Mouse (Mus musculus) Patski (cell line): ENCODE measurements around the gene Hyal3. TPM values are rescaled to one million over a fixed set of nuclear protein-coding genes. Genes with fewer than 3 reads are reported as not detected.

Experiments
- ATAC-seq: fragments of 100-300 bp; one replicate; pipeline ENCODE4 v1.8.0; 2021
- CTCF ChIA-PET: fragments of 350-600 bp; sonication (Branson Sonifier 250); formaldehyde crosslinking; loops from one replicate; lab custom pipeline; 2022; ENCODE audit warnings: inconsistent platforms; lab: Charles Lee
- POLR2A ChIA-PET: fragments of 350-600 bp; sonication (Branson Sonifier 250); formaldehyde crosslinking; loops from one replicate; lab custom pipeline; 2022; ENCODE audit warnings: antibody characterized with exemption, inconsistent platforms; lab: Charles Lee
- DNase-seq: peaks from one replicate; pipeline ENCODE4 v3.0.0-alpha.2; 2011; ENCODE audit warnings: low read depth, low spot score
- H3K27me3 ChIP-seq: fragments of 371-371 bp; one replicate; pipeline ENCODE4 v1.5.1; 2021
- CTCF ChIP-seq: fragments of 100-300 bp; IDR thresholded peaks from one replicate; pipeline ENCODE4 v1.5.1; 2021
- in situ Hi-C: fragments of 300-500 bp; cut with MboI; formaldehyde crosslinking; loops from 3 replicates; pipeline ENCODE4 v1.11.1; 2018; ENCODE audit warnings: low pct_unique_long_range_greater_than_20kb, mixed read lengths
- polyA plus RNA-seq: library from polyadenylated mRNA; unstranded; gene quantifications from one replicate; pipeline ENCODE4 v1.2.3, GENCODE M21; 2021

Gene Hyal3
- polyA plus RNA-seq, 1 experiment from 2014 or later: 1.1 TPM

DNA sequence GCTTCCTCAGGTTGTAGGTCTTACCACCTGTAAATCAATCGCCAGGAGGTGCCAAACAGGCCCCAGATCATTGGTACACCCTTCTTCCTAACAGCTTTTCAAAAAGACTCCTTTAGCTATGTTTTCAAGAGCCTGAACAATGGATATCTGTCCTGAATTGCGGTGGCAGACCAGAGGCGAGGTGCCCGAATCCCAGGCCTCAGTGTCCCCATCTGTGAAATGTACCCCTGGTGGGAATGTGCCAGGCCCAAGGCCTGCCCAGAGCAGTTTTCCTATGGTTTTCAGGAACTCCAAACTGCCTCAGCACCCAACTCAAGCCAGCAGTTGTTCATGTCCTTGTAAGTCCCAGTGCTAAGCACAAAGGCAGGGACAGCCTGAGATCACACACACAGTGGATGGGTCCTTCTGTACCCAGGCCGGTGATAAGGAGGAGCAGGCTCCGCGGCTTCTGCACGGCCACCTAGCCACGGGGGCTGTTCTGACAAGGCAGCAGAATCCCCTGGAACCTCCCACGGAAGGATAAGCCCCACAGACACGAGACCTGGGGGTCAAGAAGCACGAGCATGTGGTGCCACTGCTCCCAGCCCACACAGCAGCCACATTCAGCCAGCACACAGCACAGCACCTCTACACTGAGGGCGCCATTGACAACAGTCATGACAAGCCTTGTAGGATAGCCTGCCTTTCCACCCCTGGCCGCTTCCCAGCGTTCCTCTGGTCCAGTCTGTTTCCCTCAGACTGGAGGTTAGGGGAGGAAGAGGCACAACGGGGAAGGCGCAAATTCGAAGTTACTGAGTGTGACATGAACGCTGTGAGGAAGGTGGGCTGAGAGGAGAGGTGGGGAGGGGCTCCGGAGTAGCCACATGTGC is 47.0 kb downstream of the Hyal3 start:
- H3K27me3 ChIP-seq: no peaks in the 10 kb centered on the region
- in situ Hi-C loops: no loop called here
- POLR2A ChIA-PET: no interaction called here
- TF ChIP-seq CTCF: no peak
- ATAC-seq (no peak), DNase-seq (no peak)
- CTCF ChIA-PET: interaction anchor here (2.0 to 3.8 kb wide), 3 partner anchors 16 to 25 kb away, joined by 6 to 30 read pairs (median 24); no protein-coding TSS in a partner anchor

DNA sequence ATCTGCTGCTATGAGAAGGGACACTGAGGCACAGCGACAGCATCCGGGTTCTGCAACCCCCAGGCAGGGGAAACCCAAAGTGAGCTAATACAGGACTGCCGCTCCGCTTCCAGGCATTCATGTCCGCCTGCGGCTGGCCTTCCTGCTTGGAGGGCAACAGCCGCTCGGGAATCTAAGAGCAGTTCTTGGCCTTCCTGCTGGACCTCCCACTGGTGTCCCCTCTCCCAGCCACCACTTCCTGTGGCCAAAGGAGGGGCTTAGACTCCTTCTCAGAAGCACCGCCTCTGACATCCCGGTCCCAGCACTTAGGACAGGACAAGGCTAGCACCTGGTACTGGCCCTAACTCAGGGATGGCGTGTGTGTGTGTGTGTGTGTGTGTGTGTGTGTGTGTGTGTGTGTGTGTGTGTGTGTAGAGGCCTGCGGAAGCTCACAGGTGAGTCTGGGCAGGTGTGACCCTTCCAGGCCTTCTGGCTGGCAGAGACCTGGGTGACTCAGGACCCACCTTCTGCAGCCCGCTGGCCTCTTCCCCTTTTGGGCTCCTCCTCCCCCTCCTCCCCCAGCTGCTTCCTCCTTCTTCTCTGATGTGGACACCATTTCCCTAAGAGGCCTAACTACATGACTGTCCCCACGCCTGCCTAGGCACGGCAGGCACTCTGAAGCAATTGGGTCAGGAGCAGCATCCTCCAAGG is 48.2 kb downstream of the Hyal3 start:
- POLR2A ChIA-PET: interaction anchor here (0.5 to 0.6 kb wide), 2 partner anchors 78 to 239 kb away, joined by 3 to 5 read pairs; no protein-coding TSS in a partner anchor
- in situ Hi-C loops: no loop called here
- H3K27me3 ChIP-seq: no peaks in the 10 kb centered on the region
- no peak for TF ChIP-seq CTCF
- CTCF ChIA-PET: interaction anchor here (1.3 to 2.8 kb wide), 2 partner anchors 16 to 26 kb away, joined by 3 to 19 read pairs; no protein-coding TSS in a partner anchor
- DNase-seq: no peak
- ATAC-seq: no peak

DNA sequence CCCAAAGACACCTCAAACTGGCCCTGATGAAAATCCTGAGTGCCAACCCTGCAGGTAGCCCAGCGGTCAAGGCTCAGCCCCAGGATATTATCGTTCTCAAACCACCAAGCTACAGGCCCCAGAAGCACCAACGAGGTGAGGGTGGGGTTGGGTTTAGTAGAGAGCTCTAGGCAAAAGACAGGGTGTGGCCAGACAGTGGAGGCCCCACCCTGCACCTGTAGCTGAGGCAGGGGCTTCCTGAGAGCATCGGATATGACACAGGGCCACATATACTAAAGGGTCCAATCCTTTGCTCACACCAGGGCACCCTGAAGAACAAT is 48.8 kb downstream of the Hyal3 start:
- ChIA-PET POLR2A (interaction anchor here (0.5 to 0.6 kb wide), 2 partner anchors 78 to 240 kb away, joined by 3 to 5 read pairs; no protein-coding TSS in a partner anchor), CTCF (interaction anchor here (0.9 to 2.8 kb wide), 6 partner anchors 10 to 27 kb away, joined by 3 to 19 read pairs (median 6); no protein-coding TSS in a partner anchor)
- TF ChIP-seq CTCF: no peak
- DNase-seq (no peak), ATAC-seq (no peak)
- in situ Hi-C loops: no loop called here
- no peaks in the 10 kb centered on the region for H3K27me3 ChIP-seq

DNA sequence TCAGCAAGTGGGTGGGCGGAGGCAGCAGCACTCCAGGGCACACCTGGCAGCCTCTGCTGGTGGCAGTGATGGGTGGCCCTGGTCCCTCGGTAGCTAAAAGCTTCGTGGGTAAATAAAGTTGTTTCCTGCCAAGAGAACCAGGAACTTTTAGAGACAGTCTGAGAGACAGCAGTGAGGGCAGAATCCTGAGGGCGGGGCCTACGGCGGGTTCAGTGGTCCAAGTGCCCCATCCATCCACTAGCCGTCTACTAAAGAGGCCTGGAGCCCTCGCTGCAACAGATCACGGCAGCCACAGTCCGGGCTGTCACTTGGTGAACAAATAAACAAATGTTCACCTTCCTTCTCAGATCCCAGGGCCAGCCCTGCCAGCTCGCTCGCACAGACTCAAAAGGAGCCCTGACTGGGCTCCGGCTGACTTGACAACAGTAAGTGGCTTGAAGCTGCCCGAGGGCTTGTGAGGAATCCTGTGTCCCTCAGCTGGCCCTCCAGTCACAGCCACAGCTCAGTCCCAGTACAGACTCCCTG is 49.3 kb downstream of the Hyal3 start:
- in situ Hi-C loops: no loop called here
- ChIA-PET CTCF (interaction anchor here (0.9 to 2.8 kb wide), 7 partner anchors 10 to 63 kb away, joined by 3 to 19 read pairs (median 5); no protein-coding TSS in a partner anchor), POLR2A (interaction anchor here (0.5 to 1.4 kb wide), 3 partner anchors 10 to 328 kb away, joined by 3 to 5 read pairs (median 4); no protein-coding TSS in a partner anchor)
- no peaks in the 10 kb centered on the region for H3K27me3 ChIP-seq
- ATAC-seq: no peak
- TF ChIP-seq CTCF: no peak
- DNase-seq: no peak

DNA sequence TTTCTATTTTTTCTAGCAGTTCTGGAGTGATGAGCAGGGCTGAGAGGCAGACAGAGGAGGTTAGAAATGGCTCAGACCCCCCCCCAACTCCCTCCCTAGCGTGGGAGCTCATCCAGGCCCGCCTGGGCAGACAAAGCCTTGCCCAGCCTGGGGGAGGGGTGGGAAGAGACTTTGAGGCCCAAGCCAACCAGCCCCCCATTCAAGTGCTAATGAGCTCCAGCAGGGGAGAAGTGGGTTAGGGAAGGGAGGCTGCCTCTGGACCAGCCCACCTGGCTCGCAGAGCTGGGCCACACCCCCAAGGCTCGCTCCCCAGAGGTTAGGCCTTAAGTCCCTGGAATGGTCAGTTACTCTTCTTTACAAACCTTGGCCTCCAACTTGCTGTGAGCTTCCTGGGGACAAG is 50.0 kb downstream of the Hyal3 start:
- ChIA-PET CTCF (interaction anchor here (1.2 to 2.8 kb wide), 5 partner anchors 13 to 64 kb away, joined by 3 to 19 read pairs (median 6); no protein-coding TSS in a partner anchor), POLR2A (interaction anchor here (0.5 to 1.4 kb wide), 5 partner anchors 11 to 329 kb away, joined by 3 to 5 read pairs (median 4); partner anchors contain the start of gene Sema3b)
- no peak for TF ChIP-seq CTCF
- no peak for DNase-seq
- no peak for ATAC-seq
- H3K27me3 ChIP-seq: no peaks in the 10 kb centered on the region
- in situ Hi-C loops: no loop called here

DNA sequence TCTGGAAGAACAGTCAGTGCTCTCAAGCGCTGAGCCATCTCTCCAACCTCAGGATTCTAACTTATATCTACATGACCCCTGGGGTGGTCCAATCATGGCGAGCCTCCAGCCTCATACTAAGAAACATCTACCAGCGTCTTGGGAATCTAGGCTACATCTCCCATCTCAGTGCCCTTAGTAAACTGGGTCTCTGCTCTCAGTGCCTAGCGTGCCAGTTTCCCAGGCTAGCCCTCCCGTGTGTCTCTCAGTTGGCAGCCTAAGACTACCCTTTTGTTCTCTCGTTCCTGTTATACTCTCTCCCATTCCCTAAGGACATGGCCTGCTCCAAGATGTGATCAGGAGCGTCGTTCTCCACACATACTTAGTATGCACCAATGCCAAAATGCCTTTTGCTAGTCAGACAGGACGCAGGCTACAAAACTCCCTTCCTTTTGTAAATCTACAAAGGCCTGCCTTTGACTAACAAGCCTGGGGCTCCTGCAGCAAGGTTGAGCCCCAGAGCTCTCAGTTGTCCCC is 50.8 kb downstream of the Hyal3 start:
- no peaks in the 10 kb centered on the region for H3K27me3 ChIP-seq
- ATAC-seq (no peak), DNase-seq (no peak)
- CTCF ChIA-PET: interaction anchor here (1.3 to 2.8 kb wide), 3 partner anchors 13 to 18 kb away, joined by 4 to 19 read pairs (median 6); no protein-coding TSS in a partner anchor
- TF ChIP-seq CTCF: no peak
- in situ Hi-C loops: no loop called here
- POLR2A ChIA-PET: interaction anchor here (0.6 to 1.2 kb wide), 3 partner anchors 13 to 75 kb away, joined by 4 read pairs; no protein-coding TSS in a partner anchor

DNA sequence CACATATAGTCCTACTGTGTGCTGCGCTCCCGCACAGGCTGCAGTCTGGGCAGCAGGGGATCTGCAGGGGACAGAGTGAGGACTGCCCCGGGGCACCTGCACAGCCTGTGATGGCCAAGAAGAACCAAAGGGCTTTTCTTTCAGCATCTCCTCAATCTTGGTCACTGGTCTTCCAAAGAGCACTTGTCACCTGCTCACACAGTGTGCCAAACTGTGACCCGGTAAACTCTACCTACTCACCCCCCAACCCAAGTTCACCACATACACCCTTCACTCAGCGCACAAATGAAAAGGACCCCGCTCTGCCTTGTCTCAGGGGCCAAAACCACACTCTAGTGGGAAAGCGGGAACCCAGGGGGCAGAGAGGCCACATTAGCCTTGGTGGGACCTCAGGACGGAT is 51.2 kb downstream of the Hyal3 start:
- DNase-seq (no peak), ATAC-seq (no peak)
- ChIA-PET POLR2A (interaction anchor here (0.6 kb wide), 1 partner anchor 37 kb away, joined by 4 read pairs; no protein-coding TSS in a partner anchor), CTCF (interaction anchor here (1.3 to 1.7 kb wide), 2 partner anchors 14 to 19 kb away, joined by 4 to 11 read pairs; no protein-coding TSS in a partner anchor)
- TF ChIP-seq CTCF: no peak
- in situ Hi-C loops: no loop called here
- H3K27me3 ChIP-seq: no peaks in the 10 kb centered on the region

DNA sequence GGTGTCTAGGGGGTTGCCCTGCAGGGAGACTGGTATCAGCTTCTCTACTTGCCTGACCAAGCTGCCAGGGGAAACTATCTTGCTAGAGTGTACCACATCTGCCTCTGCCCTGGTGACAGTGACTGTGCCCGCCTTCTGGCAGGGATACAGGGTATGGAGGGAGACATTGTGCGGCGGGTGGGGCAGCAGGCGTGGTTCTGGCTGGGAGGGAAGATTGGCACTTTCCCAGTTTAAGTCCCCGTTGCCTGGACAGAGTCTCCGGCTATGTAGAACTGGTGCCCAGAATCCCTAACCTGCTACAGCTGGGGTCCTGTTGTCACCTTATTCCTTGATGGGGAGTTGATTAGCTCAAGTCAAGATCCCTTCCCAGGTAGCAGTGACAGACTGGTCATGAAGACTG is 51.9 kb downstream of the Hyal3 start:
- no peak for TF ChIP-seq CTCF
- DNase-seq (no peak), ATAC-seq (no peak)
- ChIA-PET CTCF (interaction anchor here (1.3 to 1.7 kb wide), 2 partner anchors 13 to 19 kb away, joined by 4 to 11 read pairs; no protein-coding TSS in a partner anchor), POLR2A (interaction anchor here (0.6 to 0.9 kb wide), 2 partner anchors 14 to 69 kb away, joined by 3 read pairs; no protein-coding TSS in a partner anchor)
- in situ Hi-C loops: no loop called here
- no peaks in the 10 kb centered on the region for H3K27me3 ChIP-seq

DNA sequence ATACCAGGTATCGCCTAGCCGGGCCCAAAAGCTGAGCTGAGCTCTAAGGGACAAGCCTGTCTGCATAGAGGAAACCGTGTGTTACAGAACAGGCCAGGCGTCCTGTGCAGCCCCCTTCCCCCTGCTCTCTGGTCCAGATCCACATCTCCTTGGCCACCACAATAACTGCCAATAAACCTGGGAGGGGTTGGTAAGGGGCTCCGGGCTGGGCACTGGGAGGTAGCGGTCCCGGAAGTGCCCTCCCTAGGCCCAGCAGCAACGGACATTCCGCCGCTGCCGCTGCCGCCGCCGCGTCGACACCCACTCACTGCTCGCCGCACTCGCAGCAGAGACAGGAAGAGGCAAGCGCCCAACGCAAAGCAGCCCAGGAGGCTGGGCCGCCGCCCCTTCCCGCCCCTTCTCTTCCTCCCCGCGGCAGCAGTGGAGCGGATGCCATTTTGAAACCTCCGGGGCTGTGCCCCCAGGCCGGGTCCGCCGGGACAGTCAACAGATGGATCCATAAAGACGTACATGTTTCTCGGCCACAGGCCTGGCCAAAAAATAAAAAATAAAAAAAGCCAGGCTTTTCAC is 52.6 kb downstream of the Hyal3 start:
- H3K27me3 ChIP-seq: no peaks in the 10 kb centered on the region
- POLR2A ChIA-PET: interaction anchor here (0.9 to 1.4 kb wide), 2 partner anchors 14 to 15 kb away, joined by 3 to 4 read pairs; no protein-coding TSS in a partner anchor
- CTCF ChIA-PET: interaction anchor here (1.7 kb wide), 1 partner anchor 13 kb away, joined by 11 read pairs; no protein-coding TSS in a partner anchor
- ATAC-seq (peak; percentile 42), DNase-seq (no peak)
- in situ Hi-C loops: no loop called here
- TF ChIP-seq CTCF: no peak
